Mouse (Mus musculus) gastrocnemius, postnatal 10 days (tissue): Measurements from ENCODE around the gene Specc1l. TPM values are rescaled to one million over a fixed set of nuclear protein-coding genes. Genes with fewer than 3 reads are reported as not detected.

Experiments used
- DNase-seq: peaks from one replicate; pipeline ENCODE4 v3.0.0; 2021; ENCODE audit warnings: mixed read lengths
- long read RNA-seq, 2 experiments: library from polyadenylated mRNA; stranded (forward); transcript quantifications; one replicate each; pipeline ENCODE4 v2.0.0; 2021
- total RNA-seq, 2 experiments: library from RNA; stranded (reverse); gene quantifications; 2 replicates each; pipeline ENCODE4 v1.2.3; 2021

Gene Specc1l
- total RNA-seq = 10 to 100 TPM; 34.3 to 36.2 TPM
- long read RNA-seq, experiment 1, full-length matches to known transcripts = 19 of 36 reads
- long read RNA-seq, experiment 1, partial matches to known transcripts = 8 of 36 reads
- long read RNA-seq, experiment 1, other reads (novel, unspliced or antisense) = 9 of 36 reads
- long read RNA-seq, experiment 2, full-length matches to known transcripts = 13 of 31 reads
- long read RNA-seq, experiment 2, partial matches to known transcripts = 6 of 31 reads
- long read RNA-seq, experiment 2, other reads (novel, unspliced or antisense) = 12 of 31 reads

DNA sequence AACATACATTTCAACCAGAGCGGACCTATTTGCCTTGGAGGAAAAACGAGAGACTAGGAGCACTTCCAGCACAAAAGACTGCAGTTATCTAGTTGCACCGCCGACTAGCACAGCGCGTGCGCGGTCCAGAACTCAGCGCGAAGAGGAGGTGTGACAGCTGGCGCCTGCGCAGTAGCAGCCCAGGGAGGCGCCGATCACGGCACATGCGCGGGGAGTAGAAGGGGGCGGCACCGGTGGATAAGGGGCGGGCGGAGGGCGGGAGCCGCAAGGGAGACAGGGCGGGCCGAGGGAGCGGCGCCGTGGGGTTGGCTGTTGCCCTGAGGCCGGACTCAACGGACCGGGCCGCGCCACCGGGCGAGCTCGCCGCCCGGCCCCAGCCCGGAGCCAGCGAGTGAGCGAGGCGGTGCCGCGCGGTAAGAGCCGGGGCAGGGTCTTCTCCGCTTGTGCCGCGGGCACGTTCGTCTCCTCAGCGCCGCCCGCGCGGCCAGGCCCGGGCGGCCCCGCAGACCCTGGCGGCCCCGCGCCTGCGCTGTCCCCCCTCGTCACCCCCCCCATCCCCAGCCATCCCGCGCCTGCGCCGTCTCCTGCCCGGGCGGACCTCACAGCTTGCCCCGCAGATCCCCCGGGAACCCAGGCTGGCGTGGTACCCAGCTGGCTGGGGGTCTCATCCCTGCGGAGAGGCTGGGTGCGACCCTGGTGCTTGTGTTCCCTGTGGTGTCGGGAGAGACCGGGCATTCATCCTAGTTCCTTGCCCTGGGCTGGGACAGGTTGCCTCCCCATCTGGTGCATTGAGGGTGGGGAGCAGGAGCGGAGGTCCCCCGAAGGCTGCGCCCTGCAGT is at the start of gene Specc1l:
Gene Specc1l (plus strand): TSS at position 267 of the 839 bp plus-strand sequence.
- DNase-seq = peak; percentile 97

- DNase-seq = no peak
These were observed 45.9 kb upstream of the Specc1l start for GRCm38 (mm10) chr10:75165825-75166481.

GRCm38 (mm10) chr10:75166601-75167000 is 45.3 kb upstream of the Specc1l start:
- no peak for DNase-seq

DNA sequence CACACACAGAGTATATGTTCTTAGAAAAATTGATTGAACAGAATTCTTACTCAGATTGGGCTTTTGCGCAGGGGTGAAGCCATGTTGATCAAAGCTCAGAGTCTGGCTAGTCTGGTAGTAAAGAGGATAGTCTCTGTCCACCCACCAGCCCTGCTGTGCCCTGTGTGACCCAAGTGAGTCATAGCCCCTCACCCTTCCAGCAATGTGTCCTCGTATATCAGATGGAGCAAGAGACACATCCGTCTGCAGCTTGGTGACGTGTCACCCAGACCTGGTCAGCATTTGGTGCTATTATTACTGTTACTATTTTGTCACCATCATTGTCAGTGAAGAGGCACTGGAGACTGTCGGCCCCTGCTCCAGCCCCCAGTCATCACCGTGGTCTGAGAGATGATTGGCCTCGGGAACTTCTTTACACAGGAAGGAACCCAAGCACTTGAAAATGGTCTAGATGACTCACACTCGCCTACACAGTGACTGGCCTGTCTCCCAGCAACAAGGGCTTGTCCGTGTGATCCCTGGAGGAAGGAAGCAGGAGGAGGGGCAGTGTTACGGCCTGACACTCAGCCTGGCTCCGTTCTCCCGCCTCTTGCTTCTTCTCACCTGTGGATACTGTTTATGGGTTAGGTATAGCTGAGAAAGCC is 41.5 kb upstream of the Specc1l start:
- DNase-seq = no peak

DNA sequence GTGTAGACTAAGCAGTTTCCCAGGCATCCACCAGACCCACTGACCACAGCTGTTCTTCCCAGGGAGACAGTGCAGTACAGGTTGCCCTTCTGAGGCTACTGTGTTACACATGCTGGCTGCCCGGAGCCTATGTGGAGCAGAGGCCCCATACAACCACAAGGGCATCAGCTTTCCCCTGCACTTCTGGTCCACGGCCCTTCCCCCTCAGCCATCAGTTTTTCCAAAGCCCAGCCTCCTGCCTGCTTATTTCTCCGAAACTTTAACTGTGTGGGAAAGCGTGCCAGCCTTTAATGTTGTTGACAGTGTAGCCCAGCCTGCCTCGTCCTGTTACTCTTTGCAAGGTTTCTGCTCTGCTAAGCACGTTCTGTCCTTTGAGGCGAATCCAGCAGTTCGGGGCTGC is 38.8 kb upstream of the Specc1l start:
- no peak for DNase-seq

- DNase-seq = peak; percentile 10
These were observed 38.2 kb upstream of the Specc1l start for GRCm38 (mm10) chr10:75173712-75174111.

GRCm38 (mm10) chr10:75176494-75176893 is 35.4 kb upstream of the Specc1l start:
- DNase-seq = no peak

DNA sequence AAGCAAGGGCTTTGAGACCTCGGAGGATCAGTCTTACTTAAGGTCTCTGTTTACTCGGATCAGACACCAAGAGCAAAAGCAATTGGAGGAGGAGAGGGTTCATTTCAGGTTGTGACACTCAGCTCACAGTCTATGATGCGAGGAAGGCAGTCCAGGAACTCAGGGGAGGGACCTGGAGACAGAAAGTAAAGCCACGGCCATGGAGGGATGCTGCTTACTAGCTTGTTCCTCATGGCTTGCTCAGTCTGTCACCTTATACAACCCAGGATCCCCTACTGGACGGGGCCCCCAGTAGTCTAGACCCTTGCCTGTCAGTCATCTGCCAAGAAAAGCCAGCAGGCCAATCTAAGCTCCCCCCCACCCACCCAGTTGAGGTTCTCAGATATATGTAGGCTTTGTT is 33.0 kb upstream of the Specc1l start:
- DNase-seq = no peak

DNA sequence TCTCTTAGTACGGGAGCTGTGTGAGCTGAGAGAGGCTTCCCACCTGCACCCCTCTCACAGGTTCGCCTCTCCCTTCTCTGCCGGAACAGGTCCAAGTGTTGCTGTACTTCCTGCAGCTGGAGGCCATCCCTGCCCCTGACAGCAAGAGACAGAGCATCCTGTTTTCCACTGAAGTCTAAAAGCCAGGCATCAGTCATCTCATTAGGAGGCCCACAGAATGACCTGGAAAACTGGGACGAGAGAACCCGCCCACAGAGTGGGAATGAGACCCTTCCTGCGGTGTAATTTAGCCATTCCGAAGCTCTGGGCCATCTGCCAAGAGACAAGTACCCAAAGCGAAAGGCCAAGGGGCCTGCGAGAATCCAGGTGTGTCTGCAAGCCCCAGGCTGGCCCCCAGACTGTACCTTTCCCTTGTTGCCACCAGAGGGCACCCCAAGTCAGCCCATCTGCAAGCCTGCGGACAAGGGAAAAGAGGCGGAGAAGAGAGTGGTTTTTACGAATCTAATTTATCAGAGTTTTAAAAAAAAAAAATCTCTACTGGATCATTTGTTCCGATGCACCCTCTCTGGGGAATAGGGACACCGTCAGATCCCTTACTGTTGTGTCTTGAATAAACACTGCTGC is 29.6 kb upstream of the Specc1l start:
- peak; percentile 74 for DNase-seq

DNA sequence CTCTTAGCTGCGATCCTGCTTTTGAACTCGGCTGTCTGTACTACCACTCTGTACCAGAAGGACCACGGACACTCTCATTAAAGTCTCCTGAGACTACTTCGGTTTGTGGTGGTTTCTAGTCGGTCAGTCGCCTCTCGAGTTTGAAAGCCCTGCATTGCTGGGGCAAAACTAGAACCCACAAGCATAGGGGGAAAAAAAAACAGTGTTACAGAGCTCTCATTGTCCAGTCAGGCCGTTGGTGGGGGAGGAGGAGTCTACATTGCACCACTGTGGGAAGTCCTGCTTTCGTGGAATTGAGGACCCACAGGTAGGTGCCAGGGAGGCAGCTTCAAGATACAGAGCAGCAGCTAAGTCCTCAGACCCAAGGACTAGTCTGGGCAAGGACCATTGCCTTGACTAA is 27.0 kb upstream of the Specc1l start:
- no peak for DNase-seq

- DNase-seq = no peak
These were observed 25.3 kb upstream of the Specc1l start for GRCm38 (mm10) chr10:75186551-75186950.

DNA sequence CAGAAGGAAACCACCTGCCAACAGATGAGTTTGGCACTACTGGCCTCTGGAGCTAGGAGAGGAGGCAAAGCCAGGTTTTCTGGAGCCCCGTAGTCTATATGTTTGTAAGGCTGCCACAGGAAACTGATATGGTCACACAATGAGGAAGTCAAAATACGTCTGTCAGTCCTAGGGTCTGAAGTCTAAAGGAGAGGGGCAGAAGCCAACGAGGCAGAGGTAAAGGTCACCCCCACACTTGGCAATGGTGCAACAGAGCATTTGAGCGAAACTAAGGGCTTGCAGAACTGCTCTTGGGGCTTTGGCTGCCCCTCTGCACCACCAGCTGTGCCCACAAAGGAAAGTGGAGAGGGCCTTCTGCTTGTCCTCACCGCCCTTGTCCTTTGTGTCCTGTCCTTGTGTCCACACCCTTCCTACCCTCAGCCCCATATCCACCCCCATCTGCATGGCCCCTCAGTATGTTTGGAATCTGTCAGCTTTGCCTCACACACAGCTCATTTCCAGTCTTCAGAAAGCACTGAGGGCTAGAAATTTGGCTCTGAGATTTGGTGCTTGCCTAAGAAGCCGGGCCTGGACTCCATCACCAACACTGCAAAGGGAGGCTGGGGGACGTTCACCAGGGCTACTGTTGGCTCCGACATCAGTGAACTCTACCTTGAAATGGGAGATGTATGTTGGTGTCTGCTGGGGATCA is 24.4 kb upstream of the Specc1l start:
- DNase-seq = no peak

- DNase-seq = no peak
These were observed 20.2 kb upstream of the Specc1l start for GRCm38 (mm10) chr10:75191647-75192046.

DNA sequence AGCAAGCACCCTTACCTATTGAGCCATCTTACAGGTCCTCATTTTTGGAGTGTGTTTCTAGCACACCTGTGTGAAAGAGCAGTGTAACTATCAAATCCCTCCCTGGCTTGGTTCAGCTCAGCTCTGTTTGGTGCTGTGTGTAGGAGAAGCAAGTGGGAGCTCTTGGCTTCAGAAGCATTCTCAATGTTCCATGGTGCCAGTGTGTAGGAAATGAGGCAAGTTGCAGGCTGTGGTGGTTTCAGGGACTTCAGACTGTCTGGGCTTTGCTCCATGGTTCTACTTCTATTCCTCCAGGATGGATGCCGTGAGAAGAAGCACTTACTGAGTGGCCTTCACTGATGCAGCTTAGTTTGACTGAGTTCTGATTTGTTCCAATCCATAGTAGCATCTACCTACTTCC is 14.1 kb upstream of the Specc1l start:
- no peak for DNase-seq

- DNase-seq = no peak
These were observed 11.1 kb upstream of the Specc1l start for GRCm38 (mm10) chr10:75200733-75201132.

DNA sequence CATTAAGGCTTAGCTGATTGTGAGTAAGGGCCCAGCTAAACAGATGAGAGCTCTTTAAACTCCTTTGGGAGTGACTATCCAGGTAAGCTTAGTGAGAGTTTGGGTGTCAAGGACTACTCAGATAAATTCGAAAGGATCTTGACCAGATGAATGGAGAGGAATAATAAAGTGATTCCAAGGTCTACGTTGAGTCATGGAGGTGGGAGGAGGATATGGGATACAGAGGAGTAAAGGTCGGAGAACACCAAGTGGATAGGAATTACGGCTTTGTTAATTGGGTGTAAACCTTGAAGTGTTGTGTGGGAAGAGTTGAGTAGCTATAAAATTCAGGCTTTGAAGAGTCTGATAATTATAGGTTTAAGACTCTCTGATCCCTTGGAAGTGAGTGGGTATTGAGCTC is 5.7 kb upstream of the Specc1l start:
- no peak for DNase-seq

DNA sequence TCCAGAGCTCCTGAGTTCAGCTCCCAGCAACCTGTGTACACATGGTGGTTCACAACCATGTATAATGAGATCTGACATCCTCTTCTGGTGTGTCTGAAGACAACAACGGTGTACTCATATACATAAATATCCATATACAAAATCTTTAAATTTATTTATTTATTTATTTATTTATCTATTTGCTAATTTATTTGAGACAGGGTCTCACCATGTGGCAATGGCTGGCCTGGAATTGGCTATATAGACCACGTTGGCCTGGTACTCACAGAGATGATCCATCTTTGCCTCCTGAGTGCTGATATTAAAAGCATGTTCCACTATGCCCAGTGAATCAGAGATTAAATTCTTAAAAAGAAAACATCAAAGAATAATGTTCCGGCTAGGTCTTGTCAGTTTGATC is 1.0 kb upstream of the Specc1l start:
- no peak for DNase-seq

DNA sequence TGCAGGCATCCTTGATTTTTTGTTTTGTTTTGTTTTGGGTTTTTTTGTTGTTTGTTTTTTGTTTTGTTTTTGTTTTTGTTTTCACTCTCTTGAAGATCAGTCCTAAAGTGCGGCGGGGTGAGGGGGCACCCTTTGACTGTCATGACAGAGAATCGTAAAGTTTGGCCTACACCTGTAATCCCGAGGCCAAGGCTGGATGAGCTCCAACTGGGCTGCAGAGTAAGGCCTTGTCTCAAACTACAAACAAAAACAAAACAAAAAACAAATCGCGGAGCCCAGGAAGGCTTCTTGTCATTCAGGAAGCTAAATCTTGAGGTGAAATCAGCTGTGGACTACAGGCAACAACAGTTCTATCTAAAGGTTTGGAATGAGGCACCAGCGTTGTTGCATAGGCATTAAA is 1.1 kb downstream of the Specc1l start:
- peak; percentile 27 for DNase-seq

DNA sequence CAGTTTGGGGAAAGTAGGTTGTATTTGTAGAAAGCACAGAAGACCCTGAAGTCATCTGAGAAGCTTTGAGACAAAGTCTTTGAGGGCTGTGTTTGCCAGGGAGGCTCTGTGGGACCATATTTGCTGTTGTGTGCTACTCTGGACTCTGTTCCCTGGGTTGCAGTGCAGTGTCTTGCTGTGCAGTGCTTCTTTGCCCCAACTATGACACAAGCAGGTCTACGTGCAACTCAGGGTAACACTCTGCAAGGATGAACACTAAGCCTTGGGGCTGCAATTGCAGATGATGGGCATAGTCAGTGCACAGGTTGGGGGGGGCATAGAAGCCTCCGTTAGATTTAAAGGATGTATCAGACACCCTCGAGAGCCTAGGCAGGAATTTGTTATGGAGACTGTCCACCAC is 8.8 kb downstream of the Specc1l start:
- DNase-seq = no peak

DNA sequence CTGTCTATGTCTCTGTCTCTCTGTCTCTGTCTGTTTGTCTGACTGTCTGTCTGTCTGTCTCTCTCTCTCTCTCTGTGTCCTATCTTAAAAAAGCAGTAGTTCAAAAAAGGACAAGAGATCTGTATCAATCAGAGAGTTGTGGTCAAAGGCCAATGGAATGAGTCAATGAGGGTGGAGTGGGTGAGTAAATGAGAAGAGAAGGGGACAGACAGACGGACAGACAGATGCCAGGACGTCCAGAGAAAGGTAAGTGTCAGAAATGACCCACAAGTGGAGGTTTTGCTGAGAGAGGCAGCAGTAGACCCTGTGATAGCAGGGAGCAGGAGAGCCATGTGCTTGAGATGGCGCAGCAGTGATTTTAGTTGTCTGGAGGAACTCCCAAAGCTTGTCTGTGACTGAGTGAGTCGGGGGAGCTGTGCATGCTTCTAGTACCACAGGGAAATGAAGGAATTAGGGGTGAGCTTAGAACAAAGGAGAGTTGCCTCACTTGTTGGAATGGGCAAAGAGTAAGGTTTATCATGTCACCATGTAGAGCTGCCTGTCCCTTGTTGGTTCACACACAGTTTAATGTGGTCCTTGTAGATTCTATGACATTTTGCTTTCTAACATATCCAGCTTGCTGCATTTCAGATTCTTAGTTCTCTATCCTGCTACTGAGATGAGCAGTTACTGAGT is 10.2 kb downstream of the Specc1l start:
- DNase-seq = no peak

DNA sequence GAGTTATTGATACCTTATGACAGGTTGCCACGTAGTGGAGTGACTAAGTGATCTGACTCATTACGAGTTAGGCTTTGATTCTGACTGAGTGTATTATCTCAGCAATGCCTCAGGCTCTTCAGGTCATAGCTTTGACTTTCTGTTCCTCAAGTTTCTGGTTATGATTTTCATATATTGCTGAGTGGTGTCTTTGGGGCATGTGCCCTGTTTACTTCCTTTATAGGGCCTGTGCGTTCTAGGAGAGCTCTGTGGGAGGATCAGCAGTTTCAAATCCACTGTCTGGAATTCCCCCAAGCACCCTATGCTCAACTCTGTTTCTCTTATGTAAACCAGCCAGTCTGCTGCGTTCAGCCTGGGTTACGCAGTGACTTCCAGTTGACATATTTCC is 10.7 kb downstream of the Specc1l start:
- no peak for DNase-seq
